Mouse (Mus musculus) left cerebral cortex, postnatal 10 days (tissue): Measurements from ENCODE around the gene Vmn2r58. TPM values are rescaled to one million over a fixed set of nuclear protein-coding genes. Genes with fewer than 3 reads are reported as not detected.
"Not testable (repeated sequence)": the region's sequence is repeated elsewhere in the genome, so short reads cannot be mapped to it uniquely, and the experiment has no call there.

Experiments
- DNase-seq, 2 experiments: peaks; one replicate each; pipeline ENCODE4 v3.0.0; 2021 to 2022; ENCODE audit warnings: low spot score in 2 of 2, mixed read lengths in 1 of 2; ENCODE audit errors: extremely low spot score in 1 of 2
- intact Hi-C: fragments of 180-260 bp; cut with DNase I; formaldehyde crosslinking; loops from one replicate; pipeline ENCODE4 v1.15.1; 2025
- total RNA-seq, 2 experiments: library from RNA; stranded (reverse); gene quantifications; 2 replicates each; pipeline ENCODE4 v1.2.3; 2021

The Vmn2r58 gene
- total RNA-seq = not detected

DNA sequence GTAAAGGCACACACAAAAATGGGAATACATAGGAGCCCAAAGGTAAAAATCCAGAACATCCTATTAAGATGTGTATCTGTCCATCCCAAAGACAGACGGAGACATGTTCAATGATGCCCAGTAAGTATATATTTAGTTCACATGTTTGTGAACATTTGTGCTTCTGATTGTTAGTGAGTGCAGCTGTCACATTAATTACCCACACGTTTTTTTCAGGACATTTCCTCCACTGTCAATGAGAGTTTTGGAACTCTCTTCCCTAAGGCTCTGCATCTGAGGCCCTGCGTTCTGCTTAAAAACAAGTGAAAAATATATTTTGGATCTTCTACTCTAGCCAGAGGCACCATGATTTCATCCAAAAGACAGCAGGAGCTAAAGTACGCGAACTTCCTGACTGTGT is at the start of gene Vmn2r58:
Gene Vmn2r58, minus strand, starts transcription at position 101 of the 400 bp plus-strand sequence.
- DNase-seq, intact Hi-C loops: not testable (repeated sequence)

Other genes with a start within 250 kb of the Vmn2r58 start
- gene Zfp788, start 239.5 kb downstream of the Vmn2r58 start, total RNA-seq = 10 to 100 TPM; 32.5 to 34.0 TPM
- gene Vmn2r59, start 186.3 kb upstream of the Vmn2r58 start, total RNA-seq = not detected
- under 1 TPM; 0.04 to 0.08 TPM for gene Vmn2r60, start 235.1 kb upstream of the Vmn2r58 start, total RNA-seq